Mouse (Mus musculus) heart, postnatal 25 days (tissue): ENCODE measurements around the gene Srf. TPM values are rescaled to one million over a fixed set of nuclear protein-coding genes. Genes with fewer than 3 reads are reported as not detected.
"Not testable (repeated sequence)": the region's sequence is repeated elsewhere in the genome, so short reads cannot be mapped to it uniquely, and the experiment has no call there.

Experiments used
- DNase-seq: peaks from one replicate; pipeline ENCODE4 v3.0.0; 2022; ENCODE audit warnings: low spot score
- intact Hi-C: fragments of 180-260 bp; cut with DNase I; formaldehyde crosslinking; loops from one replicate; pipeline ENCODE4 v1.15.1; 2025
- total RNA-seq, 2 experiments: library from RNA; stranded (reverse); gene quantifications; 2 replicates each; pipeline ENCODE4 v1.2.3; 2021

The Srf gene
- total RNA-seq, 2 experiments from 2014 or later = 98.7 to 99.3 TPM

GRCm38 (mm10) chr17:46558151-46558550 lies 2.2 kb upstream of the Srf start:
- intact Hi-C loops = loop anchor here (5.0 kb wide), 1 partner anchor 149 kb away; the partner anchor contains the start of gene Ppp2r5d
- no peak for DNase-seq

GRCm38 (mm10) chr17:46557321-46557720 lies 1.3 kb upstream of the Srf start:
- intact Hi-C loops = loop anchor here (2.0 to 5.0 kb wide), 2 partner anchors 87 to 150 kb away; partner anchors contain the start of gene Ppp2r5d
- not testable (repeated sequence) for DNase-seq

GRCm38 (mm10) chr17:46556584-46556945 lies 590 bp upstream of the Srf start:
- DNase-seq = peak; percentile 32
- intact Hi-C loops = loop anchor here (2.0 to 5.0 kb wide), 2 partner anchors 88 to 151 kb away; partner anchors contain the start of gene Ppp2r5d

GRCm38 (mm10) chr17:46554977-46555672 lies 850 bp downstream of the Srf start:
- DNase-seq = no peak

GRCm38 (mm10) chr17:46554646-46554976 lies 1.4 kb downstream of the Srf start:
- intact Hi-C loops = loop anchor here (5.0 kb wide), 1 partner anchor 172 kb away; the partner anchor contains the start of gene Zfp318

More at GRCm38 (mm10) chr17:46554977-46555672, 850 bp downstream of the Srf start:
- intact Hi-C loops = loop anchor here (5.0 kb wide), 2 partner anchors 152 to 173 kb away; partner anchors contain the start of genes Ppp2r5d and Zfp318

GRCm38 (mm10) chr17:46553926-46554325 lies 2.0 kb downstream of the Srf start:
- no peak for DNase-seq
- intact Hi-C loops = loop anchor here (5.0 kb wide), 1 partner anchor 172 kb away; the partner anchor contains the start of gene Zfp318

More at GRCm38 (mm10) chr17:46554646-46554976, 1.4 kb downstream of the Srf start:
- no peak for DNase-seq

- no peak for DNase-seq
- intact Hi-C loops = loop anchor here (5.0 kb wide), 1 partner anchor 171 kb away; the partner anchor contains the start of gene Zfp318
Measured at GRCm38 (mm10) chr17:46553469-46553868, 2.5 kb downstream of the Srf start.

GRCm38 (mm10) chr17:46552841-46553423 lies 3.0 kb downstream of the Srf start:
- intact Hi-C loops = loop anchor here (5.0 kb wide), 1 partner anchor 171 kb away; the partner anchor contains the start of gene Zfp318
- peak; percentile 91 for DNase-seq

- intact Hi-C loops = loop anchor here (5.0 kb wide), 1 partner anchor 170 kb away; the partner anchor contains the start of gene Zfp318
- no peak for DNase-seq
Measured at GRCm38 (mm10) chr17:46552151-46552550, 3.8 kb downstream of the Srf start.

GRCm38 (mm10) chr17:46551369-46551768 lies 4.6 kb downstream of the Srf start:
- DNase-seq = no peak
- intact Hi-C loops = loop anchor here (5.0 kb wide), 1 partner anchor 169 kb away; the partner anchor contains the start of gene Zfp318

- intact Hi-C loops = loop anchor here (5.0 kb wide), 1 partner anchor 169 kb away; the partner anchor contains the start of gene Zfp318
- no peak for DNase-seq
Measured at GRCm38 (mm10) chr17:46550904-46551303, 5.1 kb downstream of the Srf start.

GRCm38 (mm10) chr17:46549642-46550041 lies 6.3 kb downstream of the Srf start:
- no peak for DNase-seq
- intact Hi-C loops = loop anchor here (5.0 kb wide), 1 partner anchor 167 kb away; the partner anchor contains the start of gene Zfp318

GRCm38 (mm10) chr17:46549193-46549592 lies 6.8 kb downstream of the Srf start:
- intact Hi-C loops = no loop called here
- DNase-seq = no peak

- intact Hi-C loops = no loop called here
- no peak for DNase-seq
Measured at GRCm38 (mm10) chr17:46548741-46549140, 7.2 kb downstream of the Srf start.

GRCm38 (mm10) chr17:46547923-46548322 lies 8.1 kb downstream of the Srf start:
- DNase-seq = no peak
- intact Hi-C loops = no loop called here

- no peak for DNase-seq
- intact Hi-C loops = no loop called here
Measured at GRCm38 (mm10) chr17:46546995-46547394, 9.0 kb downstream of the Srf start.

- intact Hi-C loops = no loop called here
Measured at GRCm38 (mm10) chr17:46546591-46546990, 9.4 kb downstream of the Srf start.

GRCm38 (mm10) chr17:46545813-46546564 lies 10.0 kb downstream of the Srf start, which contains the start of gene Cul9:
Cul9 (minus strand) TSS chr17:46546388.
- peak; percentile 57 for DNase-seq
- intact Hi-C loops = no loop called here

More at GRCm38 (mm10) chr17:46546591-46546990, 9.4 kb downstream of the Srf start:
- DNase-seq = no peak

- DNase-seq = no peak
- intact Hi-C loops = no loop called here
Measured at GRCm38 (mm10) chr17:46543661-46544060, 12.3 kb downstream of the Srf start.
